Mouse (Mus musculus) heart, embryonic 13.5 days (tissue): ENCODE results near the gene Ttc7b. TPM values are rescaled to one million over a fixed set of nuclear protein-coding genes. Genes with fewer than 3 reads are reported as not detected.
A peak's percentile ranks its signal among the peaks of the same experiment; 100 is the strongest.

Experiments
- ATAC-seq: fragments of 200-750 bp; cut with Nextera tagmentation; 2 replicates; pipeline ENCODE4 v1.8.0; 2017; ENCODE audit warnings: moderate TSS enrichment; ENCODE audit not compliant: insufficient number of reproducible peaks, low FRiP score, low TSS enrichment; ENCODE audit errors: extremely low read depth
- H3K27ac ChIP-seq: fragments of 300-500 bp; sonication (generic); replicated peaks from 2 replicates; pipeline ENCODE4 v1.5.1; 2015; ENCODE audit warnings: moderate library complexity, mild to moderate bottlenecking, inconsistent platforms
- H3K27me3 ChIP-seq: fragments of 300-500 bp; sonication (generic); replicated peaks from 2 replicates; pipeline ENCODE4 v1.6.1; 2015; ENCODE audit warnings: mild to moderate bottlenecking, inconsistent platforms
- H3K36me3 ChIP-seq: fragments of 300-500 bp; sonication (generic); 2 replicates; pipeline ENCODE4 v1.6.1; 2015; ENCODE audit warnings: mild to moderate bottlenecking, inconsistent platforms
- H3K4me1 ChIP-seq: fragments of 300-500 bp; sonication (generic); 2 replicates; pipeline ENCODE4 v1.6.1; 2015; ENCODE audit warnings: inconsistent platforms
- H3K4me2 ChIP-seq: fragments of 300-500 bp; sonication (generic); 2 replicates; pipeline ENCODE4 v1.6.1; 2015; ENCODE audit warnings: inconsistent platforms, mild to moderate bottlenecking, moderate library complexity
- H3K4me3 ChIP-seq: fragments of 300-500 bp; sonication (generic); 2 replicates; pipeline ENCODE4 v1.5.1; 2015; ENCODE audit warnings: moderate library complexity, mild to moderate bottlenecking, inconsistent platforms
- H3K9ac ChIP-seq: fragments of 300-500 bp; sonication (generic); 2 replicates; pipeline ENCODE4 v1.6.1; 2015; ENCODE audit warnings: inconsistent platforms, mild to moderate bottlenecking, moderate library complexity
- H3K9me3 ChIP-seq: fragments of 300-500 bp; sonication (generic); 2 replicates; pipeline ENCODE4 v1.6.1; 2016; ENCODE audit warnings: inconsistent platforms
- WGBS: fragments of 180-500 bp; shearing (Covaris S2); methylation state at CpG from one replicate; pipeline ENCODE4 v1.1.7; 2015; ENCODE audit warnings: mixed read lengths; 5-methylcytosine and 5-hydroxymethylcytosine counted together
- polyA plus RNA-seq: library from polyadenylated mRNA; unstranded; fragments of >200 nt; fragmentation: Nextera tagmentation; extraction: Ambion mirVana; gene quantifications from 2 replicates; pipeline ENCODE4 v1.2.1, GENCODE M21; 2015

The Ttc7b gene
- 6.2 and 6.5 TPM in 2 replicates for polyA plus RNA-seq

GRCm38 (mm10) chr12:100520794-100521186 is at the start of gene Ttc7b:
Ttc7b (minus strand) TSS chr12:100520826.
- H3K36me3 ChIP-seq = no peaks in the 10 kb centered on the region
- 4% methylated on average over 25 of the region's 42 CpGs for WGBS
- no peaks in the 10 kb centered on the region for H3K27me3 ChIP-seq
- ATAC-seq = peak; percentile 47; the same call in 1 of the 2 replicates
- H3K4me1 ChIP-seq = peaks cover 47% of the 10 kb centered on the region
- H3K4me2 ChIP-seq = peak within 1 kb of the TSS; percentile 86
- H3K27ac ChIP-seq = peak within 1 kb of the TSS; percentile 82
- no peaks in the 10 kb centered on the region for H3K9me3 ChIP-seq
- peak within 1 kb of the TSS; percentile 91 for H3K4me3 ChIP-seq
- peak within 1 kb of the TSS; percentile 98 for H3K9ac ChIP-seq

GRCm38 (mm10) chr12:100568831-100569230 is 48.2 kb upstream of the Ttc7b start:
- no peak for ATAC-seq
- no peaks in the 10 kb centered on the region for H3K9me3 ChIP-seq
- WGBS = 80% methylated on average over 7 of the region's 7 CpGs
- no peak overlapping the region for H3K4me3 ChIP-seq
- no peak overlapping the region for H3K4me2 ChIP-seq
- peaks cover 14% of the 10 kb centered on the region for H3K36me3 ChIP-seq
- H3K27me3 ChIP-seq = no peaks in the 10 kb centered on the region
- no peaks in the 10 kb centered on the region for H3K4me1 ChIP-seq
- no peak overlapping the region for H3K27ac ChIP-seq
- no peak overlapping the region for H3K9ac ChIP-seq

- H3K9ac ChIP-seq = no peak overlapping the region
- H3K4me3 ChIP-seq = no peak overlapping the region
- ATAC-seq = no peak
- H3K9me3 ChIP-seq = no peaks in the 10 kb centered on the region
- 74% methylated on average over 6 of the region's 6 CpGs for WGBS
- no peaks in the 10 kb centered on the region for H3K4me1 ChIP-seq
- no peaks in the 10 kb centered on the region for H3K27me3 ChIP-seq
- no peak overlapping the region for H3K4me2 ChIP-seq
- H3K36me3 ChIP-seq = peaks cover 15% of the 10 kb centered on the region
- H3K27ac ChIP-seq = no peak overlapping the region
These were observed 47.5 kb upstream of the Ttc7b start for GRCm38 (mm10) chr12:100568105-100568504.

DNA sequence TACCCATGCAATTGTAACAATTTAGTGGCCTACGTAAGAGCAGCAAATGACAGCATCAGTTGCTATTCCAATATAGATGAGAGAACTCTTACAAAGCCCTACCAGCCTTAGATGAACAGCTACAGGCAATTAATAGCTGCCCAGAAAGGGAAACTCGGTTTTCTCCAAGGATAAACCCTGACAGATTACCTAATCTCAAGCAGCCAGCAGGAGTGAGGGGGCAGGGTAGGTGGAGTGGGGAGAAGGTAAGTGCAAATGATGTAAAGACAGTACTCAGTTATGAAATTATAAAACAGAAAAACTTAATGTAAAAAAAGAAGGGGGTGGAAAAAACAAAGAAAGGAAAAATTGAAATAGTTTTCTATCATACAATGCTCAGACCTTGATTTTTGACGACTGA is 47.0 kb upstream of the Ttc7b start:
- H3K27me3 ChIP-seq = no peaks in the 10 kb centered on the region
- ATAC-seq = no peak

DNA sequence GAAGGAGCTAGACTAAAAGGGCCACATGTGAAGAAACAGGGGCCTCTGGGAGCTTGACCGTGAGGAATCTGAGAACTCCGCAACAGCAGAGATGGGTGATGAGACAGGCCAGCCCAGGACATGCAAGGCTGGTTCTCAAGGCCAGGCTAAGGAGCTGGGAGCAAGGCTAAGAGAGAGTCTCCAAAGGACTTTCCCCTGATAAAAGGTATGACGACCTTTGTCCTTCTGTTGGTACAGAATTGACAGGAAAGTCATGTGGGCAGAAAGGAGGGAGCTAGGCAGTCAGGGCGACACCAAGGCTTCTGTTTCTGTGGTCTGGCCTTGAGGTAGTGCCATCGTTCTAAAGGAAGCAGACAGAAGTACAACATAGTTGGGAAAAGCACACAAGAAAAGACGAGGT is 33.0 kb upstream of the Ttc7b start:
- Histone ChIP-seq H3K4me2 (no peak overlapping the region), H3K4me1 (peaks cover 3% of the 10 kb centered on the region), H3K27ac (no peak overlapping the region), H3K9me3 (no peaks in the 10 kb centered on the region), H3K9ac (no peak overlapping the region), H3K27me3 (no peaks in the 10 kb centered on the region), H3K36me3 (peaks cover 21% of the 10 kb centered on the region), H3K4me3 (no peak overlapping the region)
- 82% methylated on average over 6 of the region's 6 CpGs for WGBS
- no peak for ATAC-seq

More for the DNA sequence above, 47.0 kb upstream of the Ttc7b start:
- Histone ChIP-seq H3K9ac (no peak overlapping the region), H3K4me1 (no peaks in the 10 kb centered on the region), H3K36me3 (peaks cover 20% of the 10 kb centered on the region), H3K4me3 (no peak overlapping the region), H3K27ac (no peak overlapping the region), H3K4me2 (no peak overlapping the region), H3K9me3 (no peaks in the 10 kb centered on the region)
- 64% methylated on average over 3 of the region's 3 CpGs for WGBS

- Histone ChIP-seq H3K9ac (no peak overlapping the region), H3K4me2 (no peak overlapping the region), H3K9me3 (no peaks in the 10 kb centered on the region), H3K27ac (no peak overlapping the region), H3K4me3 (no peak overlapping the region), H3K27me3 (no peaks in the 10 kb centered on the region), H3K4me1 (no peaks in the 10 kb centered on the region), H3K36me3 (peaks cover 21% of the 10 kb centered on the region)
- no peak for ATAC-seq
- WGBS = 76% methylated on average over 1 of the region's 1 CpGs
These were observed 31.3 kb upstream of the Ttc7b start for GRCm38 (mm10) chr12:100551972-100552371.

- no peak for ATAC-seq
- H3K4me1 ChIP-seq = peaks cover 10% of the 10 kb centered on the region
- no peak overlapping the region for H3K27ac ChIP-seq
- WGBS = 85% methylated on average over 4 of the region's 4 CpGs
- H3K9me3 ChIP-seq = no peaks in the 10 kb centered on the region
- no peak overlapping the region for H3K4me3 ChIP-seq
- no peak overlapping the region for H3K4me2 ChIP-seq
- no peaks in the 10 kb centered on the region for H3K27me3 ChIP-seq
- no peak overlapping the region for H3K9ac ChIP-seq
- H3K36me3 ChIP-seq = no peaks in the 10 kb centered on the region; the same call in 1 of the 2 replicates
These were observed 23.6 kb upstream of the Ttc7b start for GRCm38 (mm10) chr12:100544194-100544567.

GRCm38 (mm10) chr12:100543437-100544193 is 23.0 kb upstream of the Ttc7b start:
- H3K4me1 ChIP-seq = peaks cover 16% of the 10 kb centered on the region
- H3K4me3 ChIP-seq = no peak overlapping the region
- no peak for ATAC-seq
- no peak overlapping the region for H3K9ac ChIP-seq
- no peaks in the 10 kb centered on the region for H3K9me3 ChIP-seq
- H3K36me3 ChIP-seq = no peaks in the 10 kb centered on the region; the same call in 1 of the 2 replicates
- 70% methylated on average over 6 of the region's 6 CpGs for WGBS
- H3K27me3 ChIP-seq = no peaks in the 10 kb centered on the region
- H3K27ac ChIP-seq = no peak overlapping the region
- H3K4me2 ChIP-seq = no peak overlapping the region

DNA sequence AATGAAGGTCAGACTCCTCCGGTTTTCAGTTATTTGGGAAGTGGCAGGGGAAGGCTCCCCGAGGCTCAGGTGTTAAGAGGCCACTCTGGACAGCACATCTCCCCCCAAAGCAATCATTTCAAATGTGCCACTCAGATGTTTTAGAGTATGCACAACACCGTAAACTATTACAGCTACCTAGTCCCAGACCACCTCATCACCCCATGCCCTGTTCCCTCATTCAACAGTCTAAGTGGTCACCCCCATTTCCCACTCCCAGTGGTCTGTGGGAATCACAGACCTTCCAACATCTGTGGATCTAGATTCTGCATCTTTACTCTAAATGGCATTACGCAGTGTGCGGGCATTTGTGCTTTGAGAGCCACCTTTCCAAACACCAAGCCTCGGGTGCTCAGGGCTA is 21.9 kb upstream of the Ttc7b start:
- Histone ChIP-seq H3K27me3 (no peaks in the 10 kb centered on the region), H3K9me3 (no peaks in the 10 kb centered on the region), H3K27ac (no peak overlapping the region), H3K4me3 (no peak overlapping the region), H3K4me2 (no peak overlapping the region), H3K9ac (no peak overlapping the region), H3K36me3 (no peaks in the 10 kb centered on the region; the same call in 1 of the 2 replicates), H3K4me1 (peaks cover 20% of the 10 kb centered on the region)
- ATAC-seq = no peak
- 79% methylated on average over 6 of the region's 6 CpGs for WGBS

DNA sequence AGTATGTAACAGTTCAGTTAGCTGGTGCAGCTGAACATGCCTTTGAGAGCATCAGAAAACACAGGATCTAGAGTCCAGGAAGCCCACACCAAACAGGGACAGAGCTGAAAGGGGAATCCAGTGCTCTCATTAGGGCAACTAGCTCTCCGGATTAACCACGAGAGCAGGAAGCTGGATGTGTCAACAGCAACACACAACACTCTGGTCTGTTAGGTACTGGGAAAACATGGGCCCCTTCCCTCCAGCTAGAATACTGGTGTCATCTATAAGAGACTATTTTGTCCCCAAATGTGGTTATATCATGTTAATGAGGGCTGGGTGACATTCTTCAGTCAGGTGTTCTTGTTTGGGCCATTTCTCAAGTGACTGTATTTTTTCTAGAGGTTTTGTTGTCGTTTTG is 21.4 kb upstream of the Ttc7b start:
- Histone ChIP-seq H3K36me3 (no peaks in the 10 kb centered on the region; the same call in 1 of the 2 replicates), H3K27ac (no peak overlapping the region), H3K9me3 (no peaks in the 10 kb centered on the region), H3K4me3 (no peak overlapping the region), H3K4me1 (peaks cover 21% of the 10 kb centered on the region), H3K9ac (no peak overlapping the region), H3K27me3 (no peaks in the 10 kb centered on the region), H3K4me2 (no peak overlapping the region)
- ATAC-seq = no peak
- WGBS = 27% methylated on average over 3 of the region's 3 CpGs

DNA sequence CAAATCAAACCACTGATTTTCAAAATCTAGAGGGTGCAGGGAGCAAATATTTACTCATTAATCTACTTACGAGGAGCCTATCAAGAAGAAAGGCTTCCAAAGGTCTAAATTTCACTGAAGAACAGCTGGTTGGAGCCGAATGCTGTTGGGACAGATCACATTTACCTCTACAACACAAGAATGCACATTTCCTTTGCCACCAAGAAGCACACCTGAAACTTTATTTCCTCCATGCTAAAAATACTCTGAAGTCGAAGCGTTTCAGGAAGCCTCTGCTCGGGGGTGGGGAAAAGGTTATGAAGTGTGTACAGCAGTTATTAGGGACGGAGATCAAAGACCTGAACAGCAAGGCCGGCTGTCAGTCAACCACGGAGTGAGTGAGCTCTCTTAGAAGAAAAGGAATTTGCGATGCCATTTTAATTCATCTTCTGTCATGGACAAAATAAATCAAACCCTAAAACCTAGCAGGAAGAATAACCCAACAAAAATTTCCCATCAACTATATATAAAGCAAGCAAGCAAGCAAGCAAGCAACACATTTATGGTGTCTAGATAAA is 18.6 kb upstream of the Ttc7b start:
- Histone ChIP-seq H3K9ac (no peak overlapping the region), H3K27me3 (no peaks in the 10 kb centered on the region), H3K9me3 (no peaks in the 10 kb centered on the region), H3K4me1 (peaks cover 37% of the 10 kb centered on the region), H3K4me2 (no peak overlapping the region), H3K4me3 (no peak overlapping the region), H3K36me3 (no peaks in the 10 kb centered on the region), H3K27ac (peak overlapping the region; percentile 48)
- no peak for ATAC-seq
- 51% methylated on average over 9 of the region's 9 CpGs for WGBS
